Mouse (Mus musculus) fibroblast of lung, adult 2 months (primary cell): ENCODE data around the gene Hist1h1b.
"Not testable (repeated sequence)": the region's sequence is repeated elsewhere in the genome, so short reads cannot be mapped to it uniquely, and the experiment has no call there.

Source experiments
- DNase-seq: peaks from one replicate; pipeline ENCODE4 v3.0.0-alpha.2; 2011; ENCODE audit warnings: low read depth

Gene Hist1h1b

DNA sequence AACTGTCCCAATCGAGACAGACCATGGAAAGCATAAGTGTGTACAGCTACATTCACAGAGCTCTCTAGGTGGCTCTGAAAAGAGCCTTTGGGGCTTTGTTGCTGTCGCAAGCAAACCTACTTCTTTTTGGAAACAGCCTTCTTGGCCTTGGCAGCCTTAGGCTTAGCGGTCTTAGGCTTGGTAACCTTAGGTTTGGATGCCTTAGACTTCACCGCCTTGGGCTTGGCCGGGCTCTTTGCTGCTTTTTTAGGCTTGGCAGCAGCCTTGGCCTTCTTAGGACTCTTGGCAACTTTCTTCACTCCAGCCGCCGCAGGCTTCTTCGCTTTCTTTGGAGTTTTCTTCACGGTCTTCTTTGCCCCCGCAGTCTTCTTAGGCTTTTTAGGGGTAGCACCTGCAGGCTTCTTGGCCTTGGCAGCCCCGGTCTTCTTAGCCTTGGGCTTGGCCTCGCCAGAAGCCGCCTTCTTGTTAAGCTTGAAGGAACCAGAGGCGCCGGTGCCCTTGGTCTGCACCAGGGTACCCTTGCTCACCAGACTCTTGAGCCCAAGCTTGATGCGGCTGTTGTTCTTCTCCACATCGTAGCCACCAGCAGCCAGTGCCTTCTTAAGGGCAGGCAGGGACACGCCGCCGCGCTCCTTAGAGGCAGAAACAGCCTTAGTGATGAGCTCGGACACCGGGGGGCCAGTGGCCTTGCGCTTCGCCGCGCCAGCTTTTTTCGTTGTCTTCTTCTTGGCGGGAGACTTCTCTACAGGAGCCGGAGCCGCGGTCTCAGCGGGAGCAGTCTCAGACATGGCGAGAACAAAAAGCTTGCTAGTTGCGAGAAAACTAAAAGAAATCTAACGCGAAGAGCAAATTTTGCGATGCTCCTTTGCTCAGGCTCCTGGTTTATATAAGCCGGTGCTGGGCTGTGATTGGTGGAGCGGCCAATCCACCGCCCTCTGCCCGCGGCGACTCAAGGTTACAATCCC is at the start of gene Hist1h1b:
Hist1h1b (minus strand) TSS at position 859 of the 965 bp plus-strand sequence.
- no peak for DNase-seq

DNA sequence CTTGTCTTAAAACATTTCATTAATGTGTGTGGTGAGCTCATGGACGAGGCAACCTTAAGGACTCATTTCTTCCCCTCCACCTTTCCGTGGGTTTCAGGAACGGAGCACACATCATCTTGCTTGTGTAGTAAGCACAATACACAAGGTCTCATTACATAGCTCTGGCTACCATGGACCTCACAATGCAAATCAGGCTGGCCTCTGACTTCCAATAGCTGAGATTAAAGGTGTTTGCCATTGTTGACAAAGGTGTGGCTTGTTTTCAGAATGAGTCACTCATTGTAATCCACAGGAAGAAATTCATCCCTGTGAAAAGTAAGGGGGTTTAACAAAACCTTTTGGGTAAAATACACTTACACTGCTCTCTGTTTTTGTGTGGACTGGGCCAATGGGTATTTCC is 48.1 kb upstream of the Hist1h1b start:
- no peak for DNase-seq

DNA sequence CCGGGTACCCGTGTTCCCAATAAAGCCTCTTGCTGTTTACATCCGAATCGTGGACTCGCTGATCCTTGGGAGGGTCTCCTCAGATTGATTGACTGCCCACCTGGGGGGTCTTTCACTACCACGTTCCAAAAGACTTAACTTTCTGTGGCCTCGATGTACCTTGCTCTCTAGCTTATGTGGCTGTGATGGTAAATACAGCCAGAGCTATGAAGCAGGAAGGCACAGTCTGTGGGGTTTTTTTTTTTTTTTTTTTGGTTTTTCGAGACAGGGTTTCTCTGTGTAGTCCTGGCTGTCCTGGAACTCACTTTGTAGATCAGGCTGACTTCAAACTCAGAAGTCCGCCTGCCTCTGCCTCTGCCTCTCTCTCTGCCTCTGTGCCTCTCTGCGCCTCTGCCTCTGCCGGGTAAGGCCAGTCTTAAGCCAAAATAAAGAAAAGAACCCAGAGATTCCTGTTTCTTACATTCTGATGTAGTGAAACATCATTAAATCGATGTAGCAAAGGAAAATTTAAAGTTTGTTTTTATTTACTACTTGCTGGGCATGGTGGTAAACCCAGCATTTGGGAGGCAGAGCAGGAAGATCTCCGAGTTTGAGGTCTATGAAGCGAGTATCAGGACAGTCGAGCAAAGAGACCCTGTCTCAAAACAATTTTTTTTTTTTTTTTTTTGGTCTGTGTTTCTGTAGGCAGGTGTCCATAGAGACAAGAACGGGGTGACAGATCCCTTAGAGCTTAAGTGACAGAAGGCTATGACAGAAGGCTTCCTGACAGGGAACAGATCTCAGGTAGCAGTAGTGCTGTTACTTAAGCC is 39.9 kb upstream of the Hist1h1b start:
- not testable (repeated sequence) for DNase-seq

DNA sequence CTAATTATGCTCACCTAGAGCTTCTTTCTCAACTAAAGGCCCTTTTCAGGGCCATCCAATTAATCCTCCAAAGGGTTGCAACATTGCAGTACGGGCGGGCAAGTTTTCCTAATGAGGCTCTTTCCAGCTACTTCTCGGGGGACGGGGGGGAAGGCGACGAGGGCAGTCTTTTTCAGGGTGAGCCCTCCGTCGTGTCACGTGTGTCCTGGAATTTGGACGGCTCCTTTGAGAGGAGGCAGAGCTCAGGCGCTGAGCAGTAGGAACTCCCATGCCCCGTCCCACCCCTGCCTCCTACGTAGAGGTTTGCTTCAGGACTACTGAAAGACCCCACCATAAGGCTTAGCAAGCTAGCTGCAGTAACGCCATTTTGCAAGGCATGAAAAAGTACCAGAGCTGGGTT is 31.7 kb upstream of the Hist1h1b start:
- not testable (repeated sequence) for DNase-seq

DNA sequence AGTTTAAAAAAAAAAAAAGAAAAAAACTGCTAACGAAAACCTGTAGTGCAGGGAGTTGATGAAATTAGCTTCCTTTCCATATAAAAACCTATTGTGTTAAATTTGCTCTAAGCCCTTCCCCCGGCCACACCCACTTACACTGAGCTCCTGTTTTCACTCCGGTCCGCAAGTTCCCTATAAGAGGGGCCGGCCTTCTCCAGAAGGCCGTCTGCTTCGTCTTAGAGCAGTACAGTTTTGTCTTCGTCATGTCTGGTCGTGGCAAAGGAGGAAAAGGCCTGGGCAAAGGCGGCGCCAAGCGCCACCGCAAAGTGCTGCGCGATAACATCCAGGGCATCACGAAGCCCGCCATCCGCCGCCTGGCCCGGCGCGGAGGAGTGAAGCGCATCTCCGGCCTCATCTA is 31.1 kb upstream of the Hist1h1b start, which contains the start of gene Hist1h4m:
Hist1h4m (plus strand) TSS at position 208 of the 400 bp plus-strand sequence.
- DNase-seq, result not testable (repeated sequence)

DNA sequence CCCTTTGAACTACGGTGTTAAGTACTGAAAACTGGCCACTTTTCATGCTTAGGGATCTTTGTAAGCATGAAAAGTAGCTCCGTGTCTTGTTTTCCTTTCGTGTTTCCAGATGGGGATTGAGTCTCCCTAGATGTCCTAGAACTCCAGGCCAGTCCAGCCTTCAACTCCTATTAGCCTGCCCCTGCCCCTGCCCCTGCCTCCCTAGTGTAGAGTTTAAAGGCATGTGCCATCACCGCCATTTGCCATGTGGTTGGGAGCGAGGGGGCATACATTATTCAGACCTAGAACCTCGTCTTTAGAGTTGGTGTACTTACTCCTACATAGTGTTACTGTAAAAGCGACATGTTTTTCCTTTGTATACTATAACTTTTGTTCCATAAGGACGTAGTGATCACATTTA is 30.6 kb upstream of the Hist1h1b start:
- not testable (repeated sequence) for DNase-seq

DNA sequence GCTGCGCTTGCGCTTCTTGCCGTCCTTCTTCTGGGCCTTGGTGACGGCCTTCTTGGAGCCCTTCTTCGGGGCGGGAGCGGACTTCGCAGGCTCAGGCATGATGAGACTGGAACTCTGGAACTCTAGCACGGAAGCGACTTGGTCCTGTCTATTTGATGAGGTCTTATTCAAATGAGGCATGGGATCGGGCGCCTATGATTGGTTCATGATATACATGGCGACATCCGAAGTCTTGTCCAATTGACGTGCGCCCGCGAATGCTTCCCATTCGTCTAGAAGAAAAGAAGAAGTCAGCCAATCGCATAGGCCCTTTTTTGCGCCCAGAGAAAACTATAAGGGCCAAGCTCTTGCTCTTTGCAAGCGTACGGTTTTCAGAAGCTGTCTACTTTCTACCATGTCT is 29.6 kb upstream of the Hist1h1b start, which contains the start of the genes Hist1h2bq and Hist1h2ao:
Hist1h2bq (minus strand) TSS at position 125 of the 400 bp plus-strand sequence.
Hist1h2ao (plus strand) TSS at position 393 of the 400 bp plus-strand sequence.
- DNase-seq, result not testable (repeated sequence)

DNA sequence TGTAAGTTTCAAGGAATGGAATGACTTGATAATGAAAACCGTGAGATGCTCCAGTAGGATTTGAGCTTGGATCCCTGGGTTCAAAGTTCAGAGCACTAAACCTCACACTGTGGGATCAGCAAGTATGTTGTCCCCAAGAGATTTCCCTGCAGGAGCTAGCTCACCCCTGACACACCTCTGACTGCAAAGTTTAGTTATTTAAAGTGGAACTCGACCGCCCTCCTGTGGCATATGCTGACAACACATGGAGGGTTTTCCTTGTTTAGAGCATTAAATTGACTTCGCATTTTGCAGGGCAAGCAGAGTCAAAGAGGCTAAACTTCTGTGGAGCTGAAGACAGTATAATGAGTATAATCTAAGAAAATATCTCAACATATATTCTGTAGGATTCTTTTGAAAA is 22.6 kb upstream of the Hist1h1b start:
- not testable (repeated sequence) for DNase-seq

DNA sequence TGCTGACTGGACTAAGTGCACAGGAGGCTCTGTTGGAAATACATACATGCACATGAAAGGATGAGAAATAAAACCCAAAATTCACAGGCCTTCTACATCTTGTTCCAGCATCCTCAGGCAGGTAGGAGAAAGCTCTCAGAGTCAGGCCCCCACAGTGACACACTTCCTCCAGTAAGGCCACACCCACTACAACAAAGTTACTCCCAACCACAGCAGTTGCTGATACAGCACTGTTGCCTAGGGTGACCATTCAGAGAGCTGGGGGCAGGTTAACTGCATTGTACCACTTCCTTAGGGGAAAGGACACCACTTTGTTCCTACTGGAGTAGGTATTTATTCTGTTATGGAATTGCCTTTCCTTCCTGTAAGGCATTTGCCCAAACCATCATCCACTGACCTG is 16.7 kb upstream of the Hist1h1b start:
- DNase-seq, result not testable (repeated sequence)

DNA sequence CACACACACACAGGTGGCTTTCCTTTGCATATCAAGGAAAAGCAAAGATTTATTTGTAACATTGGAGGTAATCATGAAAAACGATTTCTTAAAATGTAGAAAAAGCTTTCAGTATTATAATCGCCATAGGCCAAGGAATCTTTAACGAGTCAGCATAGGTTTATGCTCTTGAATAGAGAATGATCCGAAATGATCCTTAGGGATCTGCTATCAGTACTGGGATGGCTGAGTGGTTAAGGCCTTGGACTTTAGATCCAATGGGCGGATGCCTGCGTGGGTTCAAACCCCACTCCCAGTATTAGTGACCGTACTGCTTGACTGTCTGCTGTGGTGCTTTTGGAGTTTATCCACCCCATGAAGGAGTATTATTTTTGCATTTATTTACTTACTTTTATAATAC is 15.2 kb upstream of the Hist1h1b start:
- DNase-seq, result no peak

DNA sequence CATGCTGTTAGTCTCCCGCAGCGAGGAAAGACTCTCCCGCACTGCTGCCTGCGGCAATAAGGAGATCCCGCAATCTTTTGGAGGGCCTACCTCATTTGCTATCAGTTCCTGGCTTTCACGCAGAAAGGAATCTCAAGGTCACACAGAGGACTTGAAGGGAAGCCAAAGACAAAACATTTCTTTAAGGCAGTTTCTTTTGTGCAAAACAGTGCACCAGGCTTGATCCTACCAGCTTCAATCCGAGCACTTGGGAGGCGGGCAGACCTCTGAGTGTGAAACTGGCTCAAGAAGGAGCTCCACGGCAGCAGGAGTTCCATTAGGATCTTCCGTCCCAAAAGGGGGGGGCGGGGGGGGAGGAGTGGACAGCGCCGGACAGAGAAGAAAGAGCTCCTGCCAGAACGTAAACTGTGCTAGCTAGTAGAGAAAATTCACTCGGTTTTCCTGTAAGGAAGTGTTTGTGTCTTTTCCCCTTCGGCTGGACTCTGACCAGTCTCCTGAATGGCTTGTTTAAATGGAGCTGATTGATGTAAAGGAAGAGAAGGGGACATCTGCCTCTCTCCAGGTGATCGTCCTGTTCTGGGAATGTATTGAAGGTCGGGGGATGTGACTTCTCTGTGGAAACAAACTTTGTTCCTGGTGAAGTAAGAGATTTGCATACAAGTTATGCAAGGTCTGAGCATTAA is 10.3 kb upstream of the Hist1h1b start:
- DNase-seq, result no peak

DNA sequence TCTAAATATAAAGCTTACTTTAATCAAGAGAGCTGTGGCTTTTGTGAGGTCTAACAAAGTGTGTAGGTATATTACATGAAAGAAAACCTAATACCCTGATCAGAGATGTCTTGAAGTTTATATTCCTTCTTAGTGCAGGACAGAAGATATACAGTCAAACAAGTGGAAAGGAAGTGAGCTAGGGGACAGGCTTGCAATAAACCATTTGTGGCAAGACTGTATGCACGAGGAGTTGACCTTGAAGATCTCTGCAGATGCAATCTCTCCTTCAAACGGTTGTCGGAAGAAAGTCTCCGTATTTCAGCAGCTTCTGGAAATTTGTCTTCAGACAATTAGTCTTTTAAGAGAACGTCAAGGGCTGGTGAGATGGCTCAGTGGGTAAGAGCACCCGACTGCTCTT is 9.5 kb upstream of the Hist1h1b start:
- DNase-seq, result no peak

DNA sequence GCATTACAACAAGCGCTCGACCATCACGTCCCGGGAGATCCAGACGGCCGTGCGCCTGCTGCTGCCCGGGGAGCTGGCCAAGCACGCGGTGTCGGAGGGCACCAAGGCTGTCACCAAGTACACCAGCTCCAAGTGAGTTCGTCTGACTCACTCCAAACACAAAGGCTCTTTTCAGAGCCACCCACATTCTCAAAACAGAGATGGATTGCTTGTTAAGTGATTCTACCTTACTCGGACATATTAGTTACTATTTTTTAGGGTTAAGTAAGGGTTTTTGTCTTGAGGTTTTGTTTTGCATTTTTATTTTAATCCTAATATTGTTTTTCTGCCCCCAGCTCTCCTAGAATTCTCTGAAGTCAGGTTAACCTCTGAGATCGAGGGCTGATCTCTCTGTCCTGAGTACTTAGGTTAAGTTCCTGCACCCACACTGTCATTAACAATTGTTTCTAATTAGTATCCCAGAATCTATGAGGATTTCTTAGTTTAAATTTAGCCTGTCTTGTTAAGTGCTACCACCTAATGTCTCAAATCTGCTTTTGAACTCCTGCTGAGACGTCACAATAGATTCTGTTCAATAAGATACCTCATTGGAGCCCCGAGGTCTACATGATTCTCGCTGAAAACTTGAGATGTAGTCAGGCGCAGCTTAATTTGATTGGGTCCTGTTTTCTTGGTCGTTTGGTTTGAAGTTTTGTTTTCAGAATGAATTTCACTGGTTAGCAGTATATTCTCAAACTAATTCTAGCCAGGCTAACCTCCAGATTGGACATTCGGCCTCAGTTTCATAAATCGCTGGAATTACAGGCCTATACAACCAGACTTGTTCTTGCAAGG is 7.6 kb upstream of the Hist1h1b start:
- DNase-seq, result no peak

DNA sequence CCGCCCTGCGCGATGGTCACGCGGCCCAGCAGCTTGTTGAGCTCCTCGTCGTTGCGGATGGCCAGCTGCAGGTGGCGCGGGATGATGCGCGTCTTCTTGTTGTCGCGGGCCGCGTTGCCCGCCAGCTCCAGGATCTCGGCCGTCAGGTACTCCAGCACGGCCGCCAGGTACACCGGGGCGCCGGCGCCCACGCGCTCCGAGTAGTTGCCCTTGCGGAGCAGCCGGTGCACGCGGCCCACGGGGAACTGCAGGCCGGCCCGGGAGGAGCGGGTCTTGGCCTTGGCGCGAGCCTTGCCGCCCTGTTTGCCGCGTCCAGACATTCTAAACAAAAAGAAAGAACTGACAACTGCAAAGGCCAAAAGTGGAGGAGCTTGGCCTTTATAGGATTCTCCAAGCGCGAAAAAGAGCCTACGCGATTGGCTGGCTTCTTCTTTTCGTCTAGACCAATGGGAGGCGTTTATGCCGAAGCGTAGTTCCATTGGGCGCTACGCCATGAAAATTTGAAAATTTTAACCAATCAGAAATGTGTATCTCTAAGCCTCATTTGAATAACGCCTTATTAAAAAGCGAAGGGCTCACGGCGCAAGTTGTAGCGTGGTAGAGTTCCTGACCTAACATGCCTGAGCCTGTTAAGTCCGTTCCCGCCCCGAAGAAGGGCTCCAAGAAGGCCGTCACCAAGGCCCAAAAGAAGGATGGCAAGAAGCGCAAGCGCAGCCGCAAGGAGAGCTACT is 6.6 kb upstream of the Hist1h1b start, which contains the start of the genes Hist1h2an and Hist1h2bp:
Hist1h2an (minus strand) TSS at position 320 of the 731 bp plus-strand sequence.
Hist1h2bp (plus strand) TSS at position 563 of the 731 bp plus-strand sequence.
- DNase-seq, result peak; percentile 98

DNA sequence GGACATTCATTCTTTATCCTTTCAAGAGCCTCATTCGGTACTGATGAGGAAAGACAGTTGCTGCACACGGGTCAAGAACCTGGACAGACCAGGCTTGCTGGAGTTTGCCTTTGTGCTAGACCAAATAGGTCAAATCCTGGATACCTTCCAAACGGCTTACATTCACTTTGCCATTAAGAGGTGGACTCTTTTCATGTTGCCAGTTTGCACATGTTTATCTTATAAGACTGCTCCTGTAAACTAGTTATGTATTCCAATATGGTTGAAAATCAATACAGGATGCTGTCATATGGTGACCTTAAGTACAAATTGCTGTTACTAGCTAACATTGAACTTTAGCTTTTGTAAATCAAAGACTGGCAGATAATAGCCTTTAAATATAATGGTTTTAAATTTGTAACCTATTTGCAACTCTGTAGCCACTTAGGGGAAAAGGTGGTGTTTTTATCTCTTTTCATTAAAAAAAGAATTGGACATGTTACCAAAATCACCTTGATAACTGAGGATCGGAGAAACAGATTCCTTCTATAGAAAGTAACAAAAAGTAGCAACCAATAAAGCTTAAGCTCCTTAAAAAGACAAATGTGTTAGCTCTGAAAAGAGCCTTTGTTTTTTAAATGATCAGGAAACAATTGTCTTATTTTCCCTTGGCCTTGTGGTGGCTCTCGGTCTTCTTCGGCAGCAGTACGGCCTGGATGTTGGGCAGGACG is 5.9 kb upstream of the Hist1h1b start:
- DNase-seq, result no peak

DNA sequence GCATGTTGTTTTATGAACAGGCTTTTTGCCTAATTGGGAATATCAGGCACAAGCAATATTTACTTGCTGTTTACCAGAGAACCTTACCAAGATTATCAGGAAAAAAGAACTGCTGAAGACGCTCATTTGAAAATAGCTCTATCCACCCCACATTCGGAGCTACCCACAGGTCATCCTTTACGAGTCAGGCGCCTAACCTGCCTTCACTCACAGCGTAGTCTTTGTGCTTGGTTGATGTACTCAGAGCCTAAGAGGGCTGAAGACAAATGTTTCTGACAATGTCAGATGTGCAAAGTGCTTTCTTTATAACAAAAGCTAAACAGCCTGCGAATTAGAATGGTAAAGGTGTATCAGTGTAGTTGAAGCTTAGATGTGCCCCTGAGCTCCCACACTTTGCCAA is 3.9 kb upstream of the Hist1h1b start:
- no peak for DNase-seq

DNA sequence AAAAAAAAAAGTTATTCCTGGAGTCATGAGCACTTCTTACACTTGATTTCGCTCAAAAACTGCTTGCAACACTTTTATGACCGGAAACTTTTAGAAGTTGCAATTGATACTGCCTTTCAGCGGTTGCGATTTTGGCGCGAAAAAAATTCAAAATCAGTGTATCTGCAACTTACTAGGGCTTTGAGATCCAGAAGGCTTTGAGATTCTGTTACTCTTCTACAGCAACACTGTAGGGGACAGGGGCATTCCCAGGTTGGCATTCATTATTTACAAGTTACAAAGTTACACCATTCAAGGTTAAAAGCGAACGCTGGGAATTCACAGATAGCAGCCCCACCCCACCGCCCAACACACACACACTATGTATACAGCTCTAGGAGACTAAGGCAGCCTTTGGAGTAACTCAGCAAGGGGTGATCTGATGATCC is 3.3 kb upstream of the Hist1h1b start:
- no peak for DNase-seq

DNA sequence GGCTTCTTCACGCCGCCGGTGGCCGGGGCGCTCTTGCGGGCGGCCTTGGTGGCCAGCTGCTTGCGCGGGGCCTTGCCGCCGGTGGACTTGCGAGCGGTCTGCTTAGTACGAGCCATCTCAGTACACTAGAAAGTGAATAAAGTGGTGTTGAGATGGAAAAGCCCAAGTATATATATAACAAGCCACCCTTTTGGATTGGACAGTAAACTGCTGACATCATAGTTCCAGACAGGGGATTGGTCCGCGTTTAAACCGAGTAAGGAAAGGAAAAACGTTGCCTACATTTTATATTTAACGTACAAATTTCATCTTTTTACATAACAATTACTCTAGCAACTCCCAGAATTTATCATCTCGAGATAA is 2.8 kb upstream of the Hist1h1b start, which contains the start of gene Hist1h3i:
Hist1h3i (minus strand) TSS at position 116 of the 363 bp plus-strand sequence.
- peak; percentile 79 for DNase-seq
